Mouse (Mus musculus): Measurements from ENCODE around the gene Rps3.
A peak's percentile ranks its signal among the peaks of the same experiment; 100 is the strongest.
"Not testable (repeated sequence)": the region's sequence is repeated elsewhere in the genome, so short reads cannot be mapped to it uniquely, and the experiment has no call there.

Gene Rps3

GRCm38 (mm10) chr7:99483271-99483923 is at the start of gene Rps3:
Gene Rps3 (minus strand): TSS chr7:99483738.
- peak; percentile 98 for DNase-seq (ENCODE audit: low spot score)

GRCm38 (mm10) chr7:99532526-99532925 is 49.0 kb upstream of the Rps3 start:
- no peak for DNase-seq (ENCODE audit: low spot score)

- no peak for DNase-seq (ENCODE audit: low spot score)
Observed at GRCm38 (mm10) chr7:99531408-99531970, 48.0 kb upstream of the Rps3 start.

- DNase-seq (ENCODE audit: low spot score), result no peak
Observed at GRCm38 (mm10) chr7:99529410-99529809, 45.9 kb upstream of the Rps3 start.

GRCm38 (mm10) chr7:99528547-99528946 is 45.0 kb upstream of the Rps3 start:
- DNase-seq (ENCODE audit: low spot score), result no peak

- no peak for DNase-seq (ENCODE audit: low spot score)
Observed at GRCm38 (mm10) chr7:99523837-99524236, 40.3 kb upstream of the Rps3 start.

- DNase-seq (ENCODE audit: low spot score), result no peak
Observed at GRCm38 (mm10) chr7:99523121-99523520, 39.6 kb upstream of the Rps3 start.

- no peak for DNase-seq (ENCODE audit: low spot score)
Observed at GRCm38 (mm10) chr7:99518954-99519644, 35.6 kb upstream of the Rps3 start.

- DNase-seq (ENCODE audit: low spot score), result no peak
Observed at GRCm38 (mm10) chr7:99516814-99517157, 33.2 kb upstream of the Rps3 start.

GRCm38 (mm10) chr7:99516092-99516813 is 32.7 kb upstream of the Rps3 start:
- no peak for DNase-seq (ENCODE audit: low spot score)

- peak; percentile 55 for DNase-seq (ENCODE audit: low spot score)
Observed at GRCm38 (mm10) chr7:99510087-99510501, 26.6 kb upstream of the Rps3 start.

GRCm38 (mm10) chr7:99508187-99508586 is 24.6 kb upstream of the Rps3 start:
- DNase-seq (ENCODE audit: low spot score), result not testable (repeated sequence)

- DNase-seq (ENCODE audit: low spot score), result no peak
Observed at GRCm38 (mm10) chr7:99504556-99504955, 21.0 kb upstream of the Rps3 start.

GRCm38 (mm10) chr7:99501148-99501547 is 17.6 kb upstream of the Rps3 start:
- DNase-seq (ENCODE audit: low spot score), result no peak

GRCm38 (mm10) chr7:99500655-99501054 is 17.1 kb upstream of the Rps3 start:
- no peak for DNase-seq (ENCODE audit: low spot score)

GRCm38 (mm10) chr7:99500201-99500600 is 16.7 kb upstream of the Rps3 start:
- peak; percentile 91 for DNase-seq (ENCODE audit: low spot score)

GRCm38 (mm10) chr7:99499128-99499527 is 15.6 kb upstream of the Rps3 start:
- DNase-seq (ENCODE audit: low spot score), result no peak

GRCm38 (mm10) chr7:99489708-99490107 is 6.2 kb upstream of the Rps3 start:
- DNase-seq (ENCODE audit: low spot score), result no peak

GRCm38 (mm10) chr7:99484679-99485078 is 1.1 kb upstream of the Rps3 start:
- no peak for DNase-seq (ENCODE audit: low spot score)

GRCm38 (mm10) chr7:99483924-99484319 is 384 bp upstream of the Rps3 start:
- no peak for DNase-seq (ENCODE audit: low spot score)

- no peak for DNase-seq (ENCODE audit: low spot score)
Observed at GRCm38 (mm10) chr7:99482637-99483036, 901 bp downstream of the Rps3 start.

- no peak for DNase-seq (ENCODE audit: low spot score)
Observed at GRCm38 (mm10) chr7:99477235-99477634, 6.3 kb downstream of the Rps3 start.
